Mouse (Mus musculus) cerebellum, postnatal 10 days (tissue): ENCODE measurements around the gene Rpl9.

Source experiments
- DNase-seq, 2 experiments: peaks; one replicate each; pipeline ENCODE4 v3.0.0; 2021; ENCODE audit warnings: mixed read lengths in 2 of 2

Gene Rpl9

DNA sequence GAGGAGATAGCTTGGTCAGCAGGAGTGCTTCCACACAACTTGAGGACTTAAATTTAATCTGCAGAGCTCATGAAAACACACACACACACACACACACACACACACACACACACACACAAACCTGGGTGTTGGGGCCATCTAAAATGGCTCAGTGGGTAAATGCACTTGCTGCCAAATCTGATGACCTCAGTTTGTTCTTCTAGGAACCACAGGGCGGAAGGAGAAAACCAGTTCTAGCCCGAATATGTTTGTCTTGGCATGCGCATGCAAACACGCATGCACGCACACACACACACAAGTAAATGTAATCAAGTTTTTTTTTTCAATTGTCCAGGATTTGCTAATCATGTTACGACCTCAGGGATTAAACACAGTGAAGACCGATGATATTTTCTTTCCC lies 19.7 kb downstream of the Rpl9 start:
- no peak for DNase-seq

DNA sequence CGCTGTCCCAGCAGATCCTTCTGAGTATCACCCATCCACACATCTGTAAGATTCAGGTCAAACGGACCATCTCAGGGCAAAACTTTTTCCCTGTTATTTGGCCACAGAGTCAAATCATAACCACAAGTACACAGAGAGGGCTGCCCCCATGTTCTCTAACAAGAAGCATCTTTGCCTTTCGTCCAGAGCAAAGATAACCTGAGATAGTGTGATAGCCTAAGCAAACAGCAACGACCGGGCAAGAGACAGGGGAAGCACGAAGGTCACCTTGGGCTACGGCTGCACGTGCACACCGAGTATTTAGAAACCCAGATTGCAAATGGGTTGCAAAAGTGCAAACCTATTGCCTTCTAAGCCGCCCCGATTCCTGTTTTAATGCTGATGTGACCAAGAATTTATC lies 23.4 kb downstream of the Rpl9 start:
- no peak for DNase-seq

DNA sequence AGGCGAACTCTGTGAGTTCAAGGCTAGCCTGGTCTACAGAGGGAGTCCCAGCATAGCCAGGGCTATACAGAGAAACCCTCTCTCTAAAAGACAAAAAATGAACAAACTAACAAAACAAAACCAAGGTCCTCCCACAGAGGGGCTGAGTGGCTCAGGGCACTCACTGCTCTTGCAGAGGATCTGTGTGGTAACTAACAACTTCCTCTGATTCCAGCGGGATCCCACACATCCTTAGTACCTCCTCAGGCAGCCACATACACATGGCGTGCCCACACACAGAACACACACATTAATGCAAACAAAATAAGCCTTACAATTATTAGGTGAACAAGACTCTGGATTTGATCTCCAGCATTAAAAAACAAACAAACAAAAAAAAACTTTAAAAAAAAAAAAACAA lies 33.5 kb downstream of the Rpl9 start:
- no peak for DNase-seq

DNA sequence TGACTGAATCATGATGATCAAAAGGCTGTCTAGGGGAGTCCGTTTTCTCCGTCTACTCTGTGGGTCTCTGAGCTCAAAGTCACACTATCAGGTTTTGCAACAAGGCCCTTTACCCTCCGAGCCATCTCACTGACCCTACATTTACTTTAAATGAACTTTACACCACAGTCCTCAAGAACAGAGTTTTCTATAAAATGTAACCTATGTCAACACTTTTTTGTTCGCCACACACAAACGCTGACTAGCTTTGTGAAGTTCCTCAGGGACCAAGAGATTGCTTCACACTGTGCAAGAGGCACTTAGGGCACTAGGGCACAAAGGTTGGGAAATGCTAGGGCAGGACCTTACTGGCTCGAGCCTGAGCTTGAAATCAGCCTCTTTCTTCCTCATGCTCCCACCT lies 34.4 kb downstream of the Rpl9 start:
- DNase-seq: no peak

DNA sequence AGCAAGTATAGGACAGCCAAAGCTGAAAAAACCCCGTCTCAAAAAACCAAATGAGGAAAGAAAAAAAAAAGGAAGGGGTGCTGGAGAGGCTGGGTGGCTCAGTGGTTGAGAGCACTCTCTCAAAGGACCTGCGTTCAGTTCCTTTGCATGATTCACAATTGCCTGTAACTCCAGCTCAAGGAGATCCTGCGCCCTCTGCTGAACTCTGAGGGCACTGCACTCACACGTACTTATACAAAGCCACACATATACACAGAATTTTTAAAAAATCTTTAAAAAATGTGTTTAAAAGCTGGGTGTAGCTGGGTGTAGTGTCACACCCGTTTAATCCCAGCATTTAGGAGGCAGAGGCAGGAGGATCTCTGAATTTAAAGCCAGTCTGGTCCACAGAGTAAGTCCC lies 36.3 kb downstream of the Rpl9 start:
- no peak for DNase-seq

DNA sequence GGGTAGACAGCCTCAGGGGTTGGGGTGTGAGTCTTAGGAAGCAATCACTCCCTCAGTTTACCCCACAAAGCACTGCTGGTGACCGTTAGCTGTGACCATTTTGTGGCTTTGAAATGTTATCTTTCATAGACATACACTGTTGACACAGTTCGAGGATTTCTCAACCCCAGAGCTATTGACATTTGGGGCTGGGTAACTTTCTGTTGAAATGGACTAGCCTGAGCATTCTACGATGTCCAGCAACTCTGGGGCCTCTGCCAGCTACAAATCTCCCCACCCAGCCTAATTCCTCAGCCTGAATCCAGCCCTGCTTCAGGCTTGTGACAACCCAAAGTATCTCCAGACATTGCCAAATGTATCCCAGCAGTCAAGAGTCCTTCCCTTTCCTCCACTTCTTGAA lies 37.1 kb downstream of the Rpl9 start:
- no peak for DNase-seq

DNA sequence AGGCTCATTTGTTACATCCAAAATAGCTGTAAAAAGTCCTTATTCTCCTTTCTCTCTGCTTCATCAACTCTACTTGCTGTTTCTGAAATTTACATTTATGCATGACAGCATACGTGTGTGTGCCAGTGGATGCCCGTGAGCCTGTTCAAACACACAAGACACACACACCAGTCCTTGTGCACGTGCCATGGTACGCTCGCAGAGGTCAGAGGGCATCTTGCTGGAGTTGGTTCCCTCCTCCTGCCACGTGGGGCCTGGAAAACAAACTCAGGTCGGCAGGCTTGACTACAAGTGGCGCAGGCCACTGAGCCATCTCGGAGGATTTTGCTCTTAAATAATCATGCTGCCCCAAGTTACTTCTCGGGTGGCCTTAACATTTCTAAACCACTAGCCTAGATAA lies 40.7 kb downstream of the Rpl9 start:
- no peak for DNase-seq

DNA sequence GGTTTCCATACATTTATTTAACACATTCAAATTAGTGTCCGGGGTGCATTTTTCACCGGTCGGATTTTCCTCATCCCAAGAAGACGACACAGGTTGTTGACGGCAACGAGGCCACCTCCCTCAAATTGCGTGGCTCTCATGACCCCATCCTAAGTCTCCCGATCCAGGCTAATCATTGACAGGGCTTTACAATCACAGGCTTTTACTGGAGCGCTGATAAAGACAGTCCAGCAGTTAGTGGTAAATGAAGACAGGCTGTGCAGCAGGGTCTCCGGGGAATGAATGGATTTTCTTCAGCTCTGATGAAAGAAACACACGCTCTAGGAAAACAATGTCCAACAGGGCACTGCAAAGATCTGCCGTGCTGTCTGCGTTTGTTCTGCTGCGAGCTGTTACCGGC lies 43.1 kb downstream of the Rpl9 start, which contains the start of gene Klb:
TSS of gene Klb (plus strand) at position 147 of the 400 bp plus-strand sequence.
- no peak for DNase-seq

DNA sequence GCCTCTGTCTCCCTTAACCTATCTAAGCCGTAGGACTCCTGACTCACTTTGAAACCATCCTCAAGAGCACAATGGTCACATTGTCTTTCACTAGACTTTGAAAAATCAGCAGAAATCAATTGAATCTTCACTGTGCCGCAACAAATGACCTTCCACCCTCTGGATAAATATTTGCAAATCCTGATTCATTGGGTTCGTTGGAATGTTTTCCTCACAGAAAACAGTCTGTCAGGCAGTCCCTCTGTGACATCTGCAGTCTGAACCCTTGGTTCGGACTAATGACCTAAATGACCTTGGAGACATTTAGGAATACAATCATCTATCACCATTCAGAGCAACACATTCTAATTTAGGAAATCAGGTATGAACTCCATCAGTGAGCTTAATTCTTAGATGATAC lies 51.1 kb downstream of the Rpl9 start:
- no peak for DNase-seq

DNA sequence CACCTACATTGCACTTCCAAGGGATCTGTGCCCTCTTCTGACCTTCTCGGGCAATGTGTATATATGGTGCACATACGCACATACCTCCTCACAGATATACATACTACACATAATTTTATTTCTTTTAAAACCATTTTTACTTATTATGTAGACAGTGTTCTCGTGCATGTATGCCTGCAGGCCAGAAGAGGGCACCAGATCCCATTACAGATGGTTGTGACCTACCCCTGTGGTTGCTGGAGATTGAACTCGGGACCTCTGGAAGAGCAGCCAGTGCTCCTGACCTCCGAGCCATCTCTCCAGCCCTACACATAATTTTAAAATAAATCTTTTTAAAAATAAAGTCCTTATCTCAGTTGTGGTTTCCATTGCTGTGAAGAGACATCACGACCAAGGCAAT lies 52.9 kb downstream of the Rpl9 start:
- no peak for DNase-seq
